Mouse (Mus musculus): Measurements from ENCODE around the gene Sctr. TPM values are rescaled to one million over a fixed set of nuclear protein-coding genes. Genes with fewer than 3 reads are reported as not detected.

Gene Sctr
- polyA plus RNA-seq, 1 experiment from 2014 or later = 0.09 TPM

GRCm38 (mm10) chr1:120071133-120071532 lies 64.4 kb downstream of the Sctr start:
- no peak overlapping the region for H3K4me3 ChIP-seq
- 69% methylated on average over 4 of the region's 4 CpGs for WGBS
- H3K9me3 ChIP-seq = no peaks in the 10 kb centered on the region
- no peak overlapping the region for H3K4me2 ChIP-seq
- peaks cover 28% of the 10 kb centered on the region for H3K4me1 ChIP-seq
- ATAC-seq (ENCODE audit: extremely low read depth, insufficient number of reproducible peaks, low FRiP score, low TSS enrichment) = no peak
- no peak overlapping the region for H3K9ac ChIP-seq
- H3K36me3 ChIP-seq = peaks cover 9% of the 10 kb centered on the region
- no peak overlapping the region for H3K27ac ChIP-seq (replicated peaks)
- 0 out of 2 replicates have a peak, but pooled peaks cover 6% of the 10 kb centered on the region for H3K27me3 ChIP-seq (replicated peaks)

GRCm38 (mm10) chr1:120072900-120073299 lies 66.2 kb downstream of the Sctr start:
- H3K9me3 ChIP-seq = no peaks in the 10 kb centered on the region
- peaks cover 28% of the 10 kb centered on the region for H3K4me1 ChIP-seq
- peak overlapping the region; percentile 90 for H3K4me2 ChIP-seq
- H3K36me3 ChIP-seq = peaks cover under 1% of the 10 kb centered on the region
- peak overlapping the region; percentile 53 for H3K4me3 ChIP-seq
- no peak overlapping the region for H3K27ac ChIP-seq (replicated peaks)
- H3K9ac ChIP-seq = peak overlapping the region; percentile 80
- H3K27me3 ChIP-seq (replicated peaks) = 0 out of 2 replicates have a peak, but pooled peaks cover 6% of the 10 kb centered on the region
- no peak for ATAC-seq (ENCODE audit: extremely low read depth, insufficient number of reproducible peaks, low FRiP score, low TSS enrichment)
- WGBS = 7% methylated on average over 16 of the region's 16 CpGs

GRCm38 (mm10) chr1:120073519-120074306 lies 67.0 kb downstream of the Sctr start, which contains the start of gene Tmem37:
Tmem37 (minus strand) TSS chr1:120074074.
- 0 out of 2 replicates have a peak, but pooled peaks cover 6% of the 10 kb centered on the region for H3K27me3 ChIP-seq (replicated peaks)
- peak within 1 kb of the TSS; percentile 53 for H3K4me3 ChIP-seq
- H3K4me2 ChIP-seq = peak within 1 kb of the TSS; percentile 90
- peak; percentile 78; the same call in 1 of the 2 replicates for ATAC-seq (ENCODE audit: extremely low read depth, insufficient number of reproducible peaks, low FRiP score, low TSS enrichment)
- WGBS = 2% methylated on average over 40 of the region's 40 CpGs
- H3K4me1 ChIP-seq = peaks cover 28% of the 10 kb centered on the region
- 0 out of 2 replicates have a peak within 1 kb of the TSS, but pooled peaks have one; percentile 32 for H3K27ac ChIP-seq (replicated peaks)
- no peaks in the 10 kb centered on the region for H3K36me3 ChIP-seq
- H3K9ac ChIP-seq = peak within 1 kb of the TSS; percentile 80
- no peaks in the 10 kb centered on the region for H3K9me3 ChIP-seq

GRCm38 (mm10) chr1:120074307-120074702 lies 67.6 kb downstream of the Sctr start:
- Histone ChIP-seq H3K27me3 (replicated peaks) (0 out of 2 replicates have a peak, but pooled peaks cover 6% of the 10 kb centered on the region), H3K36me3 (no peaks in the 10 kb centered on the region), H3K4me3 (peak overlapping the region; percentile 53), H3K9ac (peak overlapping the region; percentile 80), H3K9me3 (no peaks in the 10 kb centered on the region), H3K4me2 (peak overlapping the region; percentile 90), H3K4me1 (peaks cover 28% of the 10 kb centered on the region), H3K27ac (replicated peaks) (0 out of 2 replicates have a peak overlapping the region, but pooled peaks have one; percentile 15)
- WGBS = 28% methylated on average over 4 of the region's 4 CpGs
- ATAC-seq (ENCODE audit: extremely low read depth, insufficient number of reproducible peaks, low FRiP score, low TSS enrichment) = no peak

- peaks cover 28% of the 10 kb centered on the region for H3K4me1 ChIP-seq
- H3K9me3 ChIP-seq = no peaks in the 10 kb centered on the region
- no peak for ATAC-seq (ENCODE audit: extremely low read depth, insufficient number of reproducible peaks, low FRiP score, low TSS enrichment)
- WGBS = 64% methylated on average over 4 of the region's 4 CpGs
- 0 out of 2 replicates have a peak overlapping the region, but pooled peaks have one; percentile 32 for H3K27ac ChIP-seq (replicated peaks)
- H3K4me3 ChIP-seq = no peak overlapping the region
- H3K36me3 ChIP-seq = no peaks in the 10 kb centered on the region
- H3K9ac ChIP-seq = no peak overlapping the region
- no peak overlapping the region for H3K4me2 ChIP-seq
- H3K27me3 ChIP-seq (replicated peaks) = 0 out of 2 replicates have a peak, but pooled peaks cover 6% of the 10 kb centered on the region
Measured at GRCm38 (mm10) chr1:120074931-120075330, 68.2 kb downstream of the Sctr start.

GRCm38 (mm10) chr1:120075507-120075906 lies 68.8 kb downstream of the Sctr start:
- no peaks in the 10 kb centered on the region for H3K9me3 ChIP-seq
- no peak for ATAC-seq (ENCODE audit: extremely low read depth, insufficient number of reproducible peaks, low FRiP score, low TSS enrichment)
- H3K27me3 ChIP-seq (replicated peaks) = 0 out of 2 replicates have a peak, but pooled peaks cover 6% of the 10 kb centered on the region
- H3K27ac ChIP-seq (replicated peaks) = no peak overlapping the region
- H3K4me2 ChIP-seq = no peak overlapping the region
- no peak overlapping the region for H3K9ac ChIP-seq
- peaks cover 28% of the 10 kb centered on the region for H3K4me1 ChIP-seq
- 74% methylated on average over 5 of the region's 5 CpGs for WGBS
- no peak overlapping the region for H3K4me3 ChIP-seq
- H3K36me3 ChIP-seq = no peaks in the 10 kb centered on the region

- Histone ChIP-seq H3K27ac (replicated peaks) (no peak overlapping the region), H3K27me3 (replicated peaks) (no peaks in the 10 kb centered on the region), H3K4me2 (no peak overlapping the region), H3K9me3 (no peaks in the 10 kb centered on the region), H3K9ac (no peak overlapping the region), H3K4me3 (no peak overlapping the region), H3K4me1 (peaks cover 29% of the 10 kb centered on the region), H3K36me3 (no peaks in the 10 kb centered on the region)
- 31% methylated on average over 9 of the region's 9 CpGs for WGBS
- ATAC-seq (ENCODE audit: extremely low read depth, insufficient number of reproducible peaks, low FRiP score, low TSS enrichment) = no peak
Measured at GRCm38 (mm10) chr1:120077746-120078410, 71.2 kb downstream of the Sctr start.

- Histone ChIP-seq H3K4me3 (no peak overlapping the region), H3K27ac (replicated peaks) (no peak overlapping the region), H3K36me3 (no peaks in the 10 kb centered on the region), H3K27me3 (replicated peaks) (no peaks in the 10 kb centered on the region), H3K4me2 (no peak overlapping the region), H3K4me1 (peaks cover 22% of the 10 kb centered on the region), H3K9me3 (no peaks in the 10 kb centered on the region), H3K9ac (no peak overlapping the region)
- 86% methylated on average over 1 of the region's 1 CpGs for WGBS
- no peak for ATAC-seq (ENCODE audit: extremely low read depth, insufficient number of reproducible peaks, low FRiP score, low TSS enrichment)
Measured at GRCm38 (mm10) chr1:120080632-120081031, 73.9 kb downstream of the Sctr start.

GRCm38 (mm10) chr1:120082957-120083585 lies 76.4 kb downstream of the Sctr start:
- peak overlapping the region; percentile 54; the same call in 1 of the 2 replicates for H3K27ac ChIP-seq (replicated peaks)
- H3K9ac ChIP-seq = peak overlapping the region; percentile 7; the same call in 1 of the 2 replicates
- H3K4me2 ChIP-seq = peak overlapping the region; percentile 36

GRCm38 (mm10) chr1:120083921-120084517 lies 77.3 kb downstream of the Sctr start:
- Histone ChIP-seq H3K4me3 (no peak overlapping the region), H3K9me3 (no peaks in the 10 kb centered on the region), H3K4me2 (no peak overlapping the region), H3K4me1 (peaks cover 22% of the 10 kb centered on the region), H3K27me3 (replicated peaks) (no peaks in the 10 kb centered on the region), H3K27ac (replicated peaks) (peak overlapping the region; percentile 54), H3K36me3 (no peaks in the 10 kb centered on the region), H3K9ac (peak overlapping the region; percentile 26; the same call in 1 of the 2 replicates)
- 22% methylated on average over 5 of the region's 5 CpGs for WGBS
- no peak for ATAC-seq (ENCODE audit: extremely low read depth, insufficient number of reproducible peaks, low FRiP score, low TSS enrichment)

More at GRCm38 (mm10) chr1:120082957-120083585, 76.4 kb downstream of the Sctr start:
- no peaks in the 10 kb centered on the region for H3K36me3 ChIP-seq
- H3K4me1 ChIP-seq = peaks cover 22% of the 10 kb centered on the region
- no peak; the same call in 1 of the 2 replicates for ATAC-seq (ENCODE audit: extremely low read depth, insufficient number of reproducible peaks, low FRiP score, low TSS enrichment)
- no peaks in the 10 kb centered on the region for H3K27me3 ChIP-seq (replicated peaks)
- H3K9me3 ChIP-seq = no peaks in the 10 kb centered on the region
- no peak overlapping the region for H3K4me3 ChIP-seq
- 9% methylated on average over 7 of the region's 7 CpGs for WGBS
